Mouse (Mus musculus) cerebellum, postnatal 36 days (tissue): Measurements from ENCODE around the gene Slc17a7.

Experiments
- DNase-seq, 2 experiments: peaks; one replicate each; pipeline ENCODE4 v3.0.0; 2021 to 2022; ENCODE audit warnings: mixed read lengths in 2 of 2

The Slc17a7 gene

DNA sequence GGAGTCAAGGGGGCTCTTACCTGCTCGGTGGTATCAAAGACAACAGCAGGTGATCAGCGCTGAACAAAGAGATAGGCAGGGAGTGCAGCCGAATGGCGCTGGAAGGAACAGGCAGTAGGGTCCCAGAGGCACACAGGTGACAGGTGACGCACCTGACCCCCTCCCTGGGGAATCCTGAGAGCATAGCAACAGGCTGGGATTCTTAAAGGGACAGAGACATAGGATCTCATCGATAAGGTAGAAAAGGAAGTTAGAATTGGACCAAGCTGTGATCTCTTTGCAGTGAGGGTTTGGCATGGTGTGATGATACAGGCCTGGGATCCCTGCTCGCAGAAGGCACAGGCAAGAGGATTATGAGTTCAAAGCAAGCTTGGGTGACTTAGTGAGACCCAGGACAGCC lies 15.7 kb downstream of the Slc17a7 start, which contains the start of gene Gfy:
TSS of gene Gfy (minus strand) at position 101 of the 400 bp plus-strand sequence.
- no peak for DNase-seq

DNA sequence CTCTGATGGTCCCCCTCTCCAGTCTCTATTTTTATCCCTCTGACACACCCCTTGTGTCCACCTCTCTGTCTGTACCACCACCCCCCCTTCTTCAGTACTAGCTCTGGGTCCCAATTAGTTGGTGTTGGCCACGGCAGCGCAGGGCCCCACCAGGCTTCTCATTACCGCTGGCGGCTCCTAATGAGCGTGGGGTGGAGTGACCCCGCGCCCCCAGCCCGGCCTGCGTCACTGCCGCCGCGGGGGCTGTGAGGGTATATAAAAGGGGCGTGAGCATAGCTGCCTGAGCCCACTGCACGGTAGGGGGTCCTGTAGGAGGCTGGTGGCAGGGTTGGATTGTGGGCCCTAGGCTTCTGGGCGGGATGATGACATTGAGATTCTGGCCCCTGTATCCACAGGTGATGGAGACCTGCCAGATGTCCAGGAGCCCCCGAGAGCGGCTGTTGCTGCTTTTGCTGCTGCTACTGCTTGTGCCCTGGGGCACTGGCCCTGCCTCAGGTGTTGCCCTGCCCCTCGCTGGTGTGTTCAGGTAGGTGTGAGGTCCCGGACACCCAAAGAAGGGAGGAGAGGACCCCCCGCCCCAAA lies 17.2 kb downstream of the Slc17a7 start, which contains the start of gene Pth2:
TSS of gene Pth2 (plus strand) at position 100 of the 582 bp plus-strand sequence.
- no peak for DNase-seq

DNA sequence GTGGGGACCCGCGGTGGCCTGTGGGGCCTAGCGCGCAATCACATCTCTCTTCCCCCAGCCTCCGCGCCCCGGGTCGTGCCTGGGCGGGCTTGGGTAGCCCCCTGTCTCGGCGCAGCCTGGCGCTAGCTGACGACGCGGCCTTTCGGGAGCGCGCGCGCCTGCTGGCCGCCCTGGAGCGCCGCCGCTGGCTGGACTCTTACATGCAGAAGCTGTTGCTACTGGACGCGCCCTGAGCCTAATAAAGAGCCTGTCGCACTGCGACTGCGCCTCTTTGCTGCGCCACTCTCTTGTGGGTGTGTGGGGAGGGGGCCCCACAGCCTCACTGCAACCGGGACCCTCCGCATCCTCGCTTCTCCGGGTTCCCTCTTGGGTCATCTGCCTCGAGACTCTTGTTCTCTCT lies 17.8 kb downstream of the Slc17a7 start:
- DNase-seq: no peak

DNA sequence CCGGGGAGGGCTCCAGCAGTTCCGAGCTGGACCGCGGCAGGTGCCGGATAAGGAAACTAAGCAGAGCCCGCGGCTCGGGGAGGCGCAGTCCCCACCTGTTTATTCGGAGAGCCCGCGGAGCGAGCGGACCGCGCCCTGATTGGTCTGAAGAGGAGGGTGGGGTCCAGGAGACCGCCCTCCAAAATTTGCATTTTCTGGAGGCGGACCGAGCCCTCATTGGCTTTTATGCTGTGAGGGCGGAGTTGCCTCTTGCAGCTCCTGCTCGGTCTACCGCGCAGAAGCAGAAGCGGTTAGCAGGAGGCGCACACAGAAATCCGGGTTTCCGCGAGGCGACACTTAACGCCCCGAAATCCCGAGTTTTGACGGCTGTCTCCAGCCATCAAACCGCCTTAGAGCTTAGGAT lies 18.5 kb downstream of the Slc17a7 start:
- DNase-seq: peak; percentile 83 to 89

DNA sequence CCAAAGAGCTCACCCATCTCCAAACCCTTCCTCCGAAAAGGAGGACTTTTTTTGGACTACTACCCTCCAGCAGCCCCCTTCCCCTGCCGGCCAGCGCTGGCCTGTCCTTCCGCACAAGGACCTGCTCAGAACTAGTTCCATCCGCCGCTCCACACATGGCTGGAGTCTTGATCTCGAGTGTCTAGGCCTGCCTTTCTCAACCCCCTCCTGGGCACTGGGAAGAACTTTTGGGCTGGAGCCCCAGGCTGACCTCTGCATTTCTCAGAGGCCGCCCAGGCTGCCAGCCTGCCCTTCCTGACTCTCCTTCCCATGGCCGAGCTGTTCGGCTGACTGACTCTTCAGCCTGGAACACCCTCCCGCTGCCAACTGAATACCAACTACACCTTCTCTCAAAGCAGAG lies 18.9 kb downstream of the Slc17a7 start:
- DNase-seq: no peak

DNA sequence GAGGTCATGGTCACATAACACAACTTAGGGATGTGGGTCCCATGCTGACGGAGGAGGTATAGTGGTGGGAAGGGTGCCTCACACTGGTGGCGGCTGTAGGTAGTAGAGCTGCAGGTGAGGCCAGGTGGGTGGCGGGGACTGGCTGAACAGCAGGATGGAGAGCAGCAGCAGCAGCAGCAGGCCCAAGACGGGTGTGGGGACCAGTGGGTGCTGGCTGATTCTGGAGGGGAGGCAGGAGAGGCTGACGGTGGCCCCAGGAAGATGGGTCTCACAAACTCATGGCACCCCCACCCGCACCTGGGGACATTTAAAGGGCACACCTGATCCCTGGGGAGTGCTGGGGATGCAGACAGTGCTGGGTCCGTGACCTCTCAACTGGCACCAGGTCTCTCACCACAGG lies 19.9 kb downstream of the Slc17a7 start:
- DNase-seq: peak in 1 of 2 experiments; percentile 5

DNA sequence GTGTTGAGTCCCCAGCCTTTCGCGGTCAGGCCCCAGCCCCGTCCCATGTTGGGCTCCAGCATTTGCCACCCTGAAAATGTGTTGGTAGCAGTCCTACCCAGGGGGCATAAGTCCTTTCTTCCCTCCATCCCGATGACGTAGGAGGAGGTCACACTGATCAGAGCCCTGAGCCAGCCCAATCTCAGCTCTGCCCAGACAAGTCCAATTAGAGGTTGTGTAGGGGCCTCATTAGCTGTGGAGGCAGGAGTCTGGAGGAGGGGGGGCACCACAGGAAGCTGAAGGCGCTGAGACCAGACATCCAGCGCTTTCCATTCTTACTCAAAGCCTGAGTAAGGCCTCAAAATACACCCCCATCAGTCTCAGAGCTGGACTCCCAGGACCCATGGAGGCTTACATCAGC lies 22.2 kb downstream of the Slc17a7 start:
- DNase-seq: no peak

DNA sequence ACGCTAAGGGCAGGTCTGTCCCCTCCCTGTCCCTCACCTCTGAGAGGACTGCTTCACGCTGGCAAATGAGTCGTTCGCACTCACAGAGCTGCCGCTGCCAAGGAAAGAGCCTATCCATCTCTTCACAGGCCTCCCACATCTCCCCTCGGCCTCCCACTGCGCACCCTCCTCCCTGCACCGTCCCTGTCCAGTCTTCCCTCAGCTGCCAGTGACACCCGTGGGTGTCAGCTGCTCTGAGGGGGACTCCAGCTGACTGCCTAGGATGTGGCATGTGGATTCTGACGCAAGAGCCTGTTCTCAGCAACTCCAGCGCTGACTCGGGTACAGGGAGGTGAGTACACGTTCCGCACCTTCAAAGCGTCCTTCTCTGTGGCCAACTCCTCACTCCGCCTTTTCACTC lies 25.9 kb downstream of the Slc17a7 start:
- DNase-seq: no peak

DNA sequence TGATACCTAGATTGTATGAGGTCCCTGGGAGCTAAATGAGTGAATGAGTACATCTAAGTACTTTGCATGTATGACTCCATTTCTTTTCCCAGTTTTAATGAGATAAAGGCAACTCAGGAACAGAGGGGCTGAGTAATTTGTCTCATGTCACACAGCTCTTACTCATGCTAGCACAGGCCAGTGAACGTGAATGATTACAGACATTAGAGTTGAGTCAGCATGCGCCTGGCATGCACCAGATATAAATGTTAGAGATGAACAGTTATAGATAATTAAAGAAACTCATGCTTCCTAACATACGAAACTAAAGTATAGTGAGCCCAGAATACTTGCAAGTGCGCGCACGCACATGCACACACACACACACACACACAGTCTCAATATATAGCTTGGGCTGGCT lies 26.4 kb downstream of the Slc17a7 start:
- no peak for DNase-seq

DNA sequence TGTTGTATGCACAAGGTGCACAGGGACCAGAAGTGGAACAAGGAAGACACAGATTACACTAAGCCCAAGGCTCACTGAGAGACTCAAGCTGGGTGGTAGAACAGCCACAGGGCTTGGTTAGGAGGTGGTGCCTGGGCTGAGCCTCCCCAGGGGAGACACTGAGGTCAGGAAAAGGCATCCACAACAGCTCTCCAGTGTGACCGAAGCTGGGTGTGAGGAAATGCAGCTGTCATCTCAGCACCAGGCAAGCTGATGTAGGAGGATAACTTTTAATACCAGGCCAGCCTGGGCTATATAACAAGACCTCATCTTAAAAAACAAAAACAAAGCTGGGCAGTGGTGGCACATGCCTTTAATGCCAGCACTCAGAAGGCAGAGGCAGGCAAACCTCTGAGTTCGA lies 27.4 kb downstream of the Slc17a7 start:
- DNase-seq: no peak

DNA sequence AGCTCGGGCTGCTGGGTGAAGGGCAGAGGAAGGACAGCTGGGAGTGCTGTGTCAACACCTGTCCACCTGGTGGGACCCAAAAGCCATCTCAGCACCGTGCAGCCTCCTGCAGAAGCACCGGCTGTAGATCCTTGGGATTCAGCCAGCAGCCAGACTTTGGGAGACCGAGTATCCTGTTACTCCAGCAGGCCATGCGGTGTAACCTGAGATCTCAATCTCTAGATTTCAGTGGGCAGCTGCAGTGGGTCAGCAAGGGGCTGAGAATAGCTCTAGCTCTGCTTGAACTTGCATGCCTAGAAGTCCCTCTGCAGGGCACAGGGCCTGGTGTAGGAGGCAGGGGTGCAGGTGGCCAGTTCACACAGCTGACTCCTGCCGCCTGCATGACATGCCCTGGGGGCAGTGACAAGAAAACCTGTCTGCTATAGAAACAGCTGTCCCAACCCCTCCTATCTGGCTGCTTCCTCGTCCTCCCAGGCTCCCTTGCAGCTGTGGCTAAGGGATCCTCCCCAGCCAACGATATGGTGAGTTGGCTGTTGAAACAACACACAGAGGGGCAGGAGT lies 28.1 kb downstream of the Slc17a7 start:
- DNase-seq: peak; percentile 76 to 81

DNA sequence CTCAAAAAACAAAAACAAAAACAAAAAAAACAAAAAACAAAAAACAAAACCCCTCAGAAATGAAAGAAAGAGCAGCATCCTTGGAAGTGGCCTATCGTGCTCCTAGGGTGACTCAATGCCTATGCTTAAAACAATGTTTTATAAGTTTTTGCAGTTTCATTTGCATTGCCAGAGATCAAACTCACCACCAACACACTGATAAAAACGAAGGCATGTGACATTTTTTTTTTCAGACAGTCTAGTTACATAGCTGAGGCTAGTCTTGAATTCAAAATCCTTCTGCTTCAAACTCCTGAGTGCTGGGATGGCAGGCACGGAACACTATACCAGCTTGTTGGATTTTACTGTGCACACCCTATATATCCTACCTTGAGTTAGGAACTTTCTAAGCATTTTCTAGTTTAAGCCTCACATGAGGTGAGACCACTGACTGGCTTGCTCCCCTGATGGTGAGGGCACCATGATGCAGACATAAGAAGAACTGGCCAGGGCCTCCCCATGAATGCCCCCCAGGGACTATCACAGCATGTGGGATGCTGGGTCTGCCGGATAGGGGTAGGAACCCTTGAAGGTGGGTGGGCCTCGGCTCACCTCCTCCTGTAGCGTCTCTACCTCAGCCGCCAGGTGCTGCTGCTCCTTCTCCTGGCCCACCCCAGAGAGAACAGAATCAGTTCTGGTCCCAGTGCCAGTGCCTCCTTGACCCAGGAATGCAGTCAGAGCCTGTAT lies 29.0 kb downstream of the Slc17a7 start:
- no peak for DNase-seq

DNA sequence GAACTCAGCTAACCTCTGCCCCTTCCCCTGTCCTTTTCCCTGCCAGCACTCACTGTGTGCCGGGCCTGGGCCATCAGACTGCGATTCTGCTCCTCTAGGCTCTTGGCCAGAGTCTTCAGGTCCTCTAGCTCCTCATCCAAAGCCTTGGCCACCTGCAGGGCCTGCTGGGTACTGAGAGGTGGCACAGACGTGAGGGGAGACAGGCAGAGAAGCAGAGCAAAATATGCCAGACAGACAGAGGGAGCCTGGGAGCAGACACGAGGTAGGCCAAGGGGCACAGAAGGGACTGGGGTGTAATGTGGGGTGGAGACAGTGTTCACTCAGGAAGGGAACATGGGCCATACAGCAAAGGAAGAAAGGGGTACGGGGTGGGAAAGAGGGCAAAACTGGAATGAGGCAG lies 29.7 kb downstream of the Slc17a7 start:
- DNase-seq: peak; percentile 52 to 59

DNA sequence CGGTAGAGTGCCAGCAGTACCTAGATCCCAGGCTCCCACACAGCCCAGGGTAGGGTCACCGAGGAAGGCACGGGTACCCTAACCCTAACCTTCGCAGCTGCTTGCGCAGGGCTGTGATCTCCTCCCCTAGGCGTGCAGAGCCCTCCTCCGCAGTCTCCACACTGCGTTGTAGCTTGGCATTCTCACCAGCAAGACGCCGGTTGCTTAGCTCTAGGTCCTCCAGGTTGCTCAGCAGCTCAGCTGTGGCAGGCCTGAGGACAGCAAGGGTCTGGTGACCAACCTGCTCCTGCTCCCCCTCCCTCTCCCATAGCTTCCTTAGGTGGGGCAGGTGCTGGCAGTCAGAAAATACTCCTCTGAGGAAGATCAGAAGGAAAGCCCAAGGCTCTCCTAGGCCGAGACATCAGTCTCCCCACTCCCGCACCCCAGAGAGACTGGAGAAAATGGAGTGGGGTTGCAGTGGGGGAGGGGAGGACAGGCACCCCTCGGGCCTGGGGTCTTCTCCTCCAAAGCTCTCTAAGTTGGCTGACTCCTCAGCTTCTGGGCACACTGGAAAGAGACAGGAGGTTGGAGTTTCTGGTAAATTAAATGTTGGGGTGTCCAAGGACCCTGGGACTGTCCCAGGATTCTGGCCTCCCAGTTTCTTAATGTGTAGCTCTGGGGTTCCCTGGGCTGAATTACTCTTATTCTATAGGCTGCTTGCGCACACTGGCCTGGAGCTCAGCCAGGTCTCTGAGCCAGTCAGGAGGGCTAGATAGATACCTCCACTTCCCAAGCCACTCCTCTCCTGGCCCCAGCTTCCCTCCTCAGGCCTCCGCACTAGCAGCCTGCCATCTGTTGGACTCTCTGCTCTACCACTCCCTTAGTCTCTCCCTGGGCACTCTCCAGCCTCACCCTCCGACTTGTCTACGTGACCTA lies 30.4 kb downstream of the Slc17a7 start:
- DNase-seq: peak in 1 of 2 experiments; percentile 68

DNA sequence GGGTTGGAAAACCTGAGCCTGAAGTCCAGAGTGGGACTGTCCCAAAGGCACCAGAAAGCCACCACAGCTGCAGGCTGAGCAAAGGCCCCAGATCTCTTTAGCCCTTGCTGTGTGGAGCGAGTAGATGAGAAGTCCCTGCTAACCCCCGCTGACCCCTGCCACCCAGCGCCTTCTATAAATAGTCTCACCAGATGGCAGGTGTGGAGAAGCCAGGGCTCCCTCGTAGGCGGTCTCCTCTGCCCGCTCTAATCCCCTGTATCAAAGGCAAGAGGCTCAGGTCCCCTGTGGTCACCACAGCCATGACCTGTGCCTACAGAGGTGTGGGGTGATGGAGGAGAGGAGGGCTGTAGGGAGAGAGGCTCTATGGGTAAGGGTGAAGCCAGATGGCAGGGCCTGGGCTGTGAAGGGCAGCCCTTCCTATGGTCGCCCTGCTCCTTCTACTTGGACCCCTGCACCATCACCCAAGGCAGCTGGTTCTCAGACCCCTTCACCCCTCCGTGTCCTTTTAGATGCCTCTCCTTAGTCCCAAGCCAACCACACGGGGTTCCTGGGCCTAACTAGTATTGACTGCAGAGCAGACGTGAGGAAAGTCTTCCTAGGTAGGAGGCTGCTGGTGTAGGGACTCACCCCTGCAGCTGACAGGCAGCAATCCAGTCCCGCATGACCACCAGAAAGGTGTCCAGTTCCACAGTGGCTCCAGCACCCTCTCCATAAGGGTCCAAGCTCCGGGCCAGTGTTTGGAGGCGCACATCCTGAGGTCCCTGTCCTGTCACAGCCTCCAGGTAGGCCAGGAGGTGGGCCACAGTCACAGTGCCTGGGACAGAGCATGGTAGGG lies 31.8 kb downstream of the Slc17a7 start:
- peak; percentile 51 to 54 for DNase-seq

DNA sequence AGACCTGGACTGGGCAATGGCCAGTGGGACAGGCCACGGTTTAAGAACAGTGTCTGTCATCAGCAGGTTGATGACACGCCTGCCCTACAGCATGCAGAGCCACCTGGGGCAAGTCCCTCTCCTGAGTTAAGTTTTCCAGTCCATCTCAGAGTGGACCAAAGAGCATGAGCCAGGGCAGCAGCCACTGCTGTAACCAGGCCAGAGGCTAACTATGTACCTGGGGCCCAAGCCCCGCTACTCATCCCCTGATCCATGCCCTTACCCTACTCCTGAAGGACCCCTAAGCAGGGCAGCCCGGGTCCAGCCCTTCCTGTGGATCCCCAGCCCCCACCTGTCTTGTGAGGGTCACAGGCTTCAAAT lies 32.4 kb downstream of the Slc17a7 start:
- DNase-seq: no peak

DNA sequence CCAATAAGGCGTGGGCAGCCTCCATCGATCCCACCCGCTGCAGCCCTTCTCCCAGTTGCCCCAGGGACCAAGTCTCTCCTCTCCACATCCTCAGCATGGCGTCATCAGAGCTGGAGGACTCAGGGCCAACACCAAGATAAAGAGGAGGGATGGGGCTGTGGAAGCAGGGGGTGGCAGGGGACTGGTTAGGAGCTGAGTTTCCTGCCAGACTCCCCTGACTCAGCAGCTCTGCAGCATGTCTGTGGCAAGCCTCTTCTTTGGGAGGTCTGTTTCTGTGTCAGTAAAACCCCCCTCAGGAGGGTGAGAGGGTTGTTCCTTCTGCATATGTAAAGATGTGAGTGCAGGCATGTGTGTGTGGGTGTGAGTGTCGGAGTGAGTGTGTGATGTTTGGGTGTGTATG lies 33.2 kb downstream of the Slc17a7 start:
- DNase-seq: no peak

DNA sequence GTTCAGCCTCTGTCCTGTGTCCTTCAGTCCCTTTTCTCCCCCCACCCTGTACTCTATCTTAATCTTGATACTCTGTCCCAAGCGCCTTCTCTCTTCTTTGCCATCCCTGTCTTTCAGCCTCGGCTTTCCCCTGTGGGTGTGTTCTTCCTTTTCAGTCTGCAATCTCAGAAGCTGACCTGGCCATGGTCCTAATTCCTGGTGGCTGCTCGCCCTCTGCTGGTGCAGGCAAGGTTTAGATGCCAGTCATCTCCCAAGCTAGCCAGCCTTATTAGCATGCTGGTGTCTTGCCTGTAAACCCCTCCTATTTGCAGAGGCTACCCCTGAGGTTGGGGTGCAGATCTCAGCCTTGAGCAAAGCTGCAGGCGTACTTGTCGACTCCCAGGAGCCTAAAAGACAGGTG lies 34.7 kb downstream of the Slc17a7 start:
- DNase-seq: peak; percentile 92 to 93

DNA sequence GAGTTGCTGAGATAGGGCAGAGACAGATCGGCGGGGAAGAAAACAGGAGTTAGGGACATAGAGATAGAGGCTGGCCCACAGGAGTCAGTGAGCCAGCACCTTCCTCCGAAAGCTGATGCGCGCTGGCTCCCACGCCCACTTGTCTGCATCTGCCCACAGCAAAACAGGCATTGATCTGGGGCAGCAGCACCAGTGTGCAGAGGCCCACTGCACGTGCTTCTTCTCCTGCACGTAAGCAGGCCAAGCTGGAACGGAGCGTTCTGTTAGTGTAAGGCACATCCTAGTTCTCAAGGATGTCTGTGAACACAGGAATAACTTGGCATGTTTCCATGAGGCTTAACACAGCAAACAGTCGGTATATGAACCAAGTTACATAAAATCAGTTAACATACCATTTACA lies 35.2 kb downstream of the Slc17a7 start:
- no peak for DNase-seq

DNA sequence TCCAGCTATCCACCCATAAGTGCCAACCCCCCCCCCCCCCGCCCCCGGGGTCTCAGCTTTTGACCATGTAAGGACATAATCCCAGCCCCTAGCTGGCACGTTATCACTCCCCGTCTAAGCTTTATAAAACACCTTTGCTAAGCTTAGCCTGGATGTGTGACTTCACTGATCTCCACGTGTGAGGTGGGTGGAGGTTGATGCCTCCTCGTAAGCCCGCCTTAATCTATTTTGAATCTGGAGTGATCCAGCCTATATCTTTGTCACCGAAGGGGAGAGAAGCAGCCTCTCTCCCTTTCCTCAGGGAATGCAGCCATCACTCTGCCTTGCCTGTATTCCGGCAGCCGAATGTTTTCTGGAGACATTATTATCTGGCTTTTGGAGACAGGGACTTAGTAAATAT lies 38.9 kb downstream of the Slc17a7 start:
- DNase-seq: no peak

DNA sequence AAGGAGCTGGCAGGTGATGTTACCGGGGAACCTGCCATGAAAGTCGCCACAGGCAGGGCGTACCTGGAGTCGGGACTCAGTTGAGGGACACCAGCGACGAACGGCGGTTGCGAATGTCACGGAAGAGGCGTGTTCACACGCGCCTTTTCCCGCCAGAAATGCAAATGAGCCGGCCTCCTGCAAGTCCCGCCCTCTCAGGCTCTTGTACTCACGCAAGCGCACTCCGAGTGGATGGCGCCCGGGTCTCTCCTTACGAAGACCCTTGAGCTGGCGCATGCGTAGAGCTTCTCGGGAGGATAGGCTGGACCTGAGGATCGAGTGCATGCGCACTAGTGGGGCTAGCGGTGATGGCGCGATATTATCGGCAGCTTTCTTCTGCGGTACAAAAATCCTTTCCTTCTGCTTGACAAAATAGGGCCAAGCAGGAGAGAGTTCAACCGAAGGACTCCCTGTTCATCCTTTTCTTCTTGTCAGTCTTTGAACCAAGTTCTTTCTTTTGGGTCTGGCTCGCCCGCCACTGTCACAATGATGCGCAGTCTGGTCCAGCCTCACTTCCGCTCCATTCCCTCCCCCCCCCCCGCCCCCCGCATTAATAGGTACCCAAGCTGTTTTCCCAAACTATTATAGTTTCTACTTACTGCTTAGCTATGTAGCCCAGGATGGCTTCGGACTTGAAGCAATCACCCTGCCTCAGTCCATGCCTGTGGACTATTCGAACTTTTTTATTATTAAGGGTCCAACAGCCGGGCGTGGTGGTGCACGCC lies 40.8 kb downstream of the Slc17a7 start, which contains the start of gene Ccdc155:
TSS of gene Ccdc155 (minus strand) at position 513 of the 764 bp plus-strand sequence.
- DNase-seq: peak; percentile 94 to 95
